Mouse (Mus musculus): ENCODE measurements around the gene Spint2. TPM values are rescaled to one million over a fixed set of nuclear protein-coding genes. Genes with fewer than 3 reads are reported as not detected.

The Spint2 gene
- polyA plus RNA-seq, 1 experiment, result 69.7 TPM

- WGBS, result 16% methylated on average over 10 of the region's 10 CpGs
- Histone ChIP-seq H3K27me3 (ENCODE audit: control insufficient read depth, insufficient read depth, low read length) (no peaks in the 10 kb centered on the region), H3K4me1 (ENCODE audit: control insufficient read depth, insufficient read depth, insufficient read length) (peaks cover 2% of the 10 kb centered on the region; the same call in 1 of the 2 replicates), H3K27ac (ENCODE audit: insufficient read depth, low read length) (no peak overlapping the region), H3K36me3 (ENCODE audit: control insufficient read depth, insufficient read depth, low read length) (peaks cover 5% of the 10 kb centered on the region; the same call in 1 of the 2 replicates), H3K4me3 (ENCODE audit: extremely low read depth, insufficient read depth, insufficient read length) (no peak overlapping the region)
- TF ChIP-seq POLR2A (IDR thresholded peaks at IDR 0.05; ENCODE audit: low read depth, low read length), result no peak
- TF ChIP-seq CTCF (IDR thresholded peaks at IDR 0.05; ENCODE audit: extremely low read depth, insufficient read depth, insufficient read length, insufficient replicate concordance), result no peak
- no peak for DNase-seq (ENCODE audit: low read depth in 1 of 2, low spot score in 2 of 2)
These were observed 35.3 kb upstream of the Spint2 start for GRCm38 (mm10) chr7:29316976-29317375.

DNA sequence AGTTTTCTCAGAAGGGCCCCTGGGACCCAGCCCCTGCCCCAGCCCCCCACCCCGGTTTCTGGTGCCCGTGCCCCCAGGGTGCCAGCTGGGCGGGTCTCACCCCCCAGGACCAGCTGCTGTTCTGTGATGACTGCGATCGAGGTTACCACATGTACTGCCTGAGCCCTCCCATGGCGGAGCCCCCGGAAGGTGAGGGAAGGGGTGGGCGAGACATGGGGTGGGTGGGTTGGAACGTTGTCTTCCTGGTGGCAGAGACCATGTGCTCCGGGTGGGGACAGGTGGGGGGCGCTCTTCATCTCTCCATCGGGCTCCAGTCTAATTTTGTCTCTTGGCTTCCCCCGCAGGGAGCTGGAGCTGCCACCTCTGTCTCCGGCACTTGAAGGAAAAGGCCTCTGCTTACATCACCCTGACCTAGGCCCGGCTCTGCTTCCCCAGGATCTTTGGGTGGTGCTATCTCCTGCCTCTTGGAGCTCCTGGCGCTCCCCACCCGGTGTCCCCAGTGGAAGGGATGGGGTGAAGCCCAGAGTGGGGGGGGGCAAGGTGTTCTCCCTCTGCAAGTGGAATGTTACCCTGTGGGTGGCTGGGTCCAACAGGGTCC lies 34.5 kb upstream of the Spint2 start:
- H3K4me1 ChIP-seq (ENCODE audit: control insufficient read depth, insufficient read depth, insufficient read length), result peaks cover 2% of the 10 kb centered on the region; the same call in 1 of the 2 replicates
- TF ChIP-seq POLR2A (IDR thresholded peaks at IDR 0.05; ENCODE audit: low read depth, low read length) (no peak), CTCF (IDR thresholded peaks at IDR 0.05; ENCODE audit: extremely low read depth, insufficient read depth, insufficient read length, insufficient replicate concordance) (no peak)
- no peak overlapping the region for H3K4me3 ChIP-seq (ENCODE audit: extremely low read depth, insufficient read depth, insufficient read length)
- DNase-seq (ENCODE audit: low read depth in 1 of 2, low spot score in 2 of 2), result no peak
- WGBS, result 78% methylated on average over 14 of the region's 17 CpGs
- H3K36me3 ChIP-seq (ENCODE audit: control insufficient read depth, insufficient read depth, low read length), result peaks cover under 1% of the 10 kb centered on the region; the same call in 1 of the 2 replicates
- H3K27me3 ChIP-seq (ENCODE audit: control insufficient read depth, insufficient read depth, low read length), result no peaks in the 10 kb centered on the region
- no peak overlapping the region for H3K27ac ChIP-seq (ENCODE audit: insufficient read depth, low read length)

DNA sequence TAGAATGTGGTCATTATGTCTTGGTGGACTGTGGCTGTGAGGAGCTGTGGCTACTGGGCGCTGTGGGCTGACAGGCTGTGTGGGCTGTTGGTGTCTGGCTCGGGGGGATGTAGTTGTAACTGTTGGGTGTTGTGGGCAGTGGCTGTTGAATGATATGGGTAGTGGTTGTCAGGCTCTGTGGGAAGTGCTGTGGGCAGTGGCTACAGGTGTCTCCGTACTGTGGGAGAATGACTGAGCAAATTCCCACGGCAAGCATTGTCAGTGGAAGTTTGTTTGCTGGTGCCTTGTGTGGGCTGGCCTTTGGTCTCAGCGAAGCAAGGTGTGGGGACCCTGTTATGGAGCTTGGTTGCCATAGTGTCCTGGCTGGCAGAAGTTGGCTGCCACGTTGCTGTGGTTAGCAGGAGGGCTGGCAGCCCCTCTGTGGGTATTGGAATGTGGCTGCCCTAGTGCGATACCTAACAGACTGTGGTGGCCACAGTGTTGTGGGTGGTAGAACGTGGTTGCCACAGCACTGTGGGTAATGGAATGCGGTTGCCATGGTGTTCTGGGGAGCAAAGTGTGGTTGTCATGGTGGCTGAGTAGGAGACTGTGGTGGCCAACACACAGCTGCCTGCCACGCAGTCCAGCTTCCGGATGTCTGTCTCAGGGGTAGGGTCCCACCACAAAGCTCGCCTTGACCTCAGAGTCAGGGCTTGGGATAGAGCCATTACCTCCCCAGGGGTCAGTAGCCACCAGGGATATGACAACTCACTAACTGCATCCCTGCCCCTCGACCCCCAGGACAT lies 33.3 kb upstream of the Spint2 start:
- Histone ChIP-seq H3K36me3 (ENCODE audit: control insufficient read depth, insufficient read depth, low read length) (no peaks in the 10 kb centered on the region), H3K4me3 (ENCODE audit: extremely low read depth, insufficient read depth, insufficient read length) (no peak overlapping the region), H3K27me3 (ENCODE audit: control insufficient read depth, insufficient read depth, low read length) (no peaks in the 10 kb centered on the region), H3K4me1 (ENCODE audit: control insufficient read depth, insufficient read depth, insufficient read length) (peaks cover 2% of the 10 kb centered on the region; the same call in 1 of the 2 replicates), H3K27ac (ENCODE audit: insufficient read depth, low read length) (no peak overlapping the region)
- 35% methylated on average over 13 of the region's 13 CpGs for WGBS
- TF ChIP-seq POLR2A (IDR thresholded peaks at IDR 0.05; ENCODE audit: low read depth, low read length), result no peak
- TF ChIP-seq CTCF (IDR thresholded peaks at IDR 0.05; ENCODE audit: extremely low read depth, insufficient read depth, insufficient read length, insufficient replicate concordance), result no peak
- DNase-seq (ENCODE audit: low read depth in 1 of 2, low spot score in 2 of 2), result no peak

DNA sequence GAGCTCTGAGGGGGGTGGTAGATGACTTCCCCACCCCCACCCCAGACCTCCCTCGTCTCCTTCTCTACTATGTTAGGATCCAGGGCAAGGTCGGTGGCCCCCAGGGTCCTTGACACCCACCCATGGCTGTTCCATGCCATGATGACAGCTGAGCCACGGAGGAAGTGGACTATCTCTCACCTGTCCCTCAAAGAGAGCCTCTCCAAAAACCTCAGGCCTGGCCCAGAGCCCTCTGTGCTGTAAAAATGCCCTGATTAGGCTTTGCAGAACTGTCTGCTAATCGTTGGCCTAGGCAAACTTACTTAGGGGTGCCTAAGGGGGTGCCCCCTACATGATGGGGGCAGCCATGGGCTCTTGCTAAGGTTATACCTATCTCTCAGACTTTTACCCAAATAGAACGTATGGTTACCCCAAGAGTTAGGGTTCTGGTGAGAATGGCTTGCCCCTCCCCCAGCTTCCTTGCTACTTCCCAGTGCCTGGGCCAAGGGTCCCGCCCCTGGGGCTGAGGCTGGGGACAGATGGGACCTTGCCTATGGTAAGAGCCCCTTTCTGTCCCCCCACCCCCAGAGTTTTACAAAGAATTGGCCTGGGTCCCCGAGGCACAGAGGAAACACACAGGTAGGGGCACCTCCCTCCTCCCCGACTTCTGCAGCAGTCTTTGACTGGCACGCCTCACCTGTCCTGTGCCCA lies 32.0 kb upstream of the Spint2 start:
- 41% methylated on average over 9 of the region's 9 CpGs for WGBS
- H3K4me1 ChIP-seq (ENCODE audit: control insufficient read depth, insufficient read depth, insufficient read length), result peaks cover 5% of the 10 kb centered on the region
- H3K4me3 ChIP-seq (ENCODE audit: extremely low read depth, insufficient read depth, insufficient read length), result no peak overlapping the region
- no peaks in the 10 kb centered on the region for H3K36me3 ChIP-seq (ENCODE audit: control insufficient read depth, insufficient read depth, low read length)
- no peak for DNase-seq (ENCODE audit: low read depth in 1 of 2, low spot score in 2 of 2)
- no peak overlapping the region for H3K27ac ChIP-seq (ENCODE audit: insufficient read depth, low read length)
- peaks cover 2% of the 10 kb centered on the region; the same call in 1 of the 2 replicates for H3K27me3 ChIP-seq (ENCODE audit: control insufficient read depth, insufficient read depth, low read length)
- no peak for TF ChIP-seq CTCF (IDR thresholded peaks at IDR 0.05; ENCODE audit: extremely low read depth, insufficient read depth, insufficient read length, insufficient replicate concordance)
- no peak for TF ChIP-seq POLR2A (IDR thresholded peaks at IDR 0.05; ENCODE audit: low read depth, low read length)

- peaks cover 5% of the 10 kb centered on the region for H3K4me1 ChIP-seq (ENCODE audit: control insufficient read depth, insufficient read depth, insufficient read length)
- no peaks in the 10 kb centered on the region for H3K36me3 ChIP-seq (ENCODE audit: control insufficient read depth, insufficient read depth, low read length)
- H3K27ac ChIP-seq (ENCODE audit: insufficient read depth, low read length), result no peak overlapping the region
- no peak for TF ChIP-seq CTCF (IDR thresholded peaks at IDR 0.05; ENCODE audit: extremely low read depth, insufficient read depth, insufficient read length, insufficient replicate concordance)
- no peak for TF ChIP-seq POLR2A (IDR thresholded peaks at IDR 0.05; ENCODE audit: low read depth, low read length)
- DNase-seq (ENCODE audit: low read depth in 1 of 2, low spot score in 2 of 2), result no peak
- peaks cover 3% of the 10 kb centered on the region; the same call in 1 of the 2 replicates for H3K27me3 ChIP-seq (ENCODE audit: control insufficient read depth, insufficient read depth, low read length)
- WGBS, result 45% methylated on average over 9 of the region's 9 CpGs
- H3K4me3 ChIP-seq (ENCODE audit: extremely low read depth, insufficient read depth, insufficient read length), result no peak overlapping the region
These were observed 31.3 kb upstream of the Spint2 start for GRCm38 (mm10) chr7:29313051-29313450.

- TF ChIP-seq POLR2A (IDR thresholded peaks at IDR 0.05; ENCODE audit: low read depth, low read length), result no peak
- TF ChIP-seq CTCF (IDR thresholded peaks at IDR 0.05; ENCODE audit: extremely low read depth, insufficient read depth, insufficient read length, insufficient replicate concordance), result no peak
- Histone ChIP-seq H3K4me1 (ENCODE audit: control insufficient read depth, insufficient read depth, insufficient read length) (peaks cover 10% of the 10 kb centered on the region), H3K27me3 (ENCODE audit: control insufficient read depth, insufficient read depth, low read length) (peaks cover 11% of the 10 kb centered on the region), H3K4me3 (ENCODE audit: extremely low read depth, insufficient read depth, insufficient read length) (no peak overlapping the region), H3K36me3 (ENCODE audit: control insufficient read depth, insufficient read depth, low read length) (no peaks in the 10 kb centered on the region), H3K27ac (ENCODE audit: insufficient read depth, low read length) (no peak overlapping the region)
- DNase-seq (ENCODE audit: low read depth in 1 of 2, low spot score in 2 of 2), result no peak
- WGBS, result 5% methylated on average over 5 of the region's 5 CpGs
These were observed 28.0 kb upstream of the Spint2 start for GRCm38 (mm10) chr7:29309749-29310148.
